Mouse (Mus musculus) cerebellum, postnatal 36 days (tissue): Measurements from ENCODE around the gene Tpst2.

Experiments used
- DNase-seq, 2 experiments: peaks; one replicate each; pipeline ENCODE4 v3.0.0; 2021 to 2022; ENCODE audit warnings: mixed read lengths in 2 of 2

Gene Tpst2

GRCm38 (mm10) chr5:112339215-112339614 is 62.7 kb downstream of the Tpst2 start:
- no peak for DNase-seq

DNA sequence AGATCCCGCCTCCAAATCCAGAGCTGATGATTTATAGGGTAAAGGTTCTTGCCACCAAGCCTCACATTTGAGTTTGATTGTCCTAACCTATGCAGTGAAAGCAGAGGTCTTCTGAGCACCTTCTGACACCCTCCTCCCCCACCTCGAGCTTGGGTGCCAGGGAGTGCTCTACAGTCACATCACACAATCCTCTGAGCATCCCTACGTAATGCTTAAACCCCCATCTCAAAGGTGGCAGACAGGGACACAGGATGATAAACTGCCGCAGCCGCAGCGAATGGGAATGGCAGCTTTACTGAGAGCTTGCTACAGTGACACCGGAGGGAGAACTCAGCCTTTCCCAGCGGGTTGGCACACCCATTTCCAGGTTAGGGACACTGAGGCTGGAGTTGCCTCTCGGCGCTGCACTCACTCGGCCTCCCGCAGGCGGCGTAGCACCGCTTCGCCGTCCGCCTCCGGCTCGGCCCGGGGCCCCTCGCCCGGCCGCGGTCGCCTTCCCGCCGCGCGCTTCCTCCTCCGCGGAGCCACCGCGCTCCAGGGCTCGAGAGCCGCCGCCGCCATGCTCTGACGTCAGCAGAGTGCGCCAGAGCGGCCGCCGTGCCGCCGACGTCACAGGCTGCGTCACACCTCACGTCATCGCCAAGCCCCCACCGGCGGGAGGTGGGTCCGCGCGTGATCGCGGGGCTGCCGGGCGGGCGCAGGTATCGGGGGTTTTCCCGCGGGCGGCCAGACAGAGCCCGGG is 66.1 kb downstream of the Tpst2 start, which contains the start of the genes Srrd and Hps4:
Gene Srrd (minus strand): TSS at position 578 of the 742 bp plus-strand sequence.
Gene Hps4 (plus strand): TSS at position 621 of the 742 bp plus-strand sequence.
- DNase-seq: peak; percentile 89

DNA sequence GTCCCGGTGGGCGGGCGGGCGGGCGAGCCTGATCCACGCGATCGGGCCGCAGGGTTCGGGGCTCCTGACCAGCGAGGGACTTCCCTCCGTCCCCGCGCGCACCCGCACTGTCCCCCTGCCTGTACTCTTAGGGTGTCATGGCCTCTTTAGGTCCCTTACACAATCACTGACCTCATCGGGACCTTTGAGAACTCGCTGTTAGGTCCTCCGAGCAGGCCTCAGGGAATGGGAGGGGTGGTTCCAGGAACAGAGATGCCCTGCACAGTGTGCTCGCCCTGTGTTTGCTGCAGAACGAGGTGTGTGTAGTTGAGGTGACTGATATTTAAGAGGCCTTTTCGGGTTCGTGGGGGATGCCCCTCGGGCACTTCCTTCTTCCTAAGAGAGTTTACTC is 66.7 kb downstream of the Tpst2 start:
- no peak for DNase-seq

- DNase-seq: no peak
These were observed 67.8 kb downstream of the Tpst2 start for GRCm38 (mm10) chr5:112344092-112344960.

- DNase-seq: no peak
These were observed 69.9 kb downstream of the Tpst2 start for GRCm38 (mm10) chr5:112346211-112346965.

DNA sequence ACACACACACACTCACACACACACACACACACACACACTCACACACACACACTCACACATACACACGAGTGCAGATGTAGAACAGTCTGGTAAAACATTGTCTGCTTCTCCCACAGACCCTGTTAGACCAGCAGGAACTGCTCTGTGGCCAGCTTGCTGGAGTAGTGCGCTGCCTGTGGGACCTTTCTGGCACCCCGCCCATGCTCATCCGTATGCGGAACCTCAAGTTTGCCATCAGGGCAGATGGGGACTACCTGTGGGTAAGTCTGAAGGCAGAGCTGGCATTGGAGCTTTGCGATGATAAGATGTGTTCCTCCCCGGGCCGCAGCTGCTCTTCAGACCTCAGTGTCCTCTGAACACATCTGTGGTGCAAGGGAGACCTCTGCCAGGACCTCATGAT is 72.7 kb downstream of the Tpst2 start:
- DNase-seq: no peak

GRCm38 (mm10) chr5:112355493-112355892 is 79.0 kb downstream of the Tpst2 start:
- no peak for DNase-seq

DNA sequence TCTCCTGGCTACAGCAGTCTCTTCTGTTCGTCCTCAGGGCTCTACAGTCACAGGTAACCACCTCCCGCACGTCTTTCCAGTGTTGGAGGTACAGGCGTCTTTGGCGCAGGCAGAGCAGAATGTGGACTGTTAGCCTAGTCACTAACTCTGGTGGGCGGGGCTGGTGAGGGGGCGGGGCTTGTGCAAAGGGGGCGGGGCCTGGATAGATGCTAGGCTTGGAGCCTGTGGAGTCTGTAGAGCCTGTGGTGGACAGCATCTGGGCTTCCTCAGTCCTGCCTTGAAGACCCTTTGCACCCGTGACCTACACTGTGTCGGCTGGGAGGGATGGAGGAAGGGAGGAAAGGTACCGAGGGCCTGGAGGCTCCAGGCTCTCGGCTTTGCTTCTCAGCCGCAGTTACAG is 79.4 kb downstream of the Tpst2 start, which contains the start of gene Gm6583:
Gene Gm6583 (minus strand): TSS at position 124 of the 400 bp plus-strand sequence.
- DNase-seq: no peak

- DNase-seq: no peak
These were observed 79.8 kb downstream of the Tpst2 start for GRCm38 (mm10) chr5:112356322-112356721.

GRCm38 (mm10) chr5:112359520-112359919 is 83.0 kb downstream of the Tpst2 start:
- no peak for DNase-seq

DNA sequence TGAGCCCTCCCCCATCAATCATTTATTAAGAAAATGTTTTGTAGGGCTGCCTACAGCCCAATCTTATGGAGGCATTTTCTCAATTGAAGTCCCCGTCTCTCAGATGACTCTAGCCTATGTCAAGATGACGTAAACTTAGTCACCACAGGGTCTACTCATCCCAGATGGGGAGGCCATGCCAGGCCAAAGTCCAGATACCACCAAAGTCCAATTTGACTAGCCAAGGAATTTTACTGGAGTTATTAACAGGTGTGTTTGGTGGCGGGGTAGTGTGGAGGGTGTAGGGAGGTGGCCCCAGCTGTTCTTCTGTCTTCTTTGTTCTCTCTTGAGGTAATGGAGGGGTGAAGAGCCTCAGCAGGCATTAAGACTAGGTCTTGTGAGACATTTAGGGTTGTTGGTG is 83.6 kb downstream of the Tpst2 start:
- no peak for DNase-seq

DNA sequence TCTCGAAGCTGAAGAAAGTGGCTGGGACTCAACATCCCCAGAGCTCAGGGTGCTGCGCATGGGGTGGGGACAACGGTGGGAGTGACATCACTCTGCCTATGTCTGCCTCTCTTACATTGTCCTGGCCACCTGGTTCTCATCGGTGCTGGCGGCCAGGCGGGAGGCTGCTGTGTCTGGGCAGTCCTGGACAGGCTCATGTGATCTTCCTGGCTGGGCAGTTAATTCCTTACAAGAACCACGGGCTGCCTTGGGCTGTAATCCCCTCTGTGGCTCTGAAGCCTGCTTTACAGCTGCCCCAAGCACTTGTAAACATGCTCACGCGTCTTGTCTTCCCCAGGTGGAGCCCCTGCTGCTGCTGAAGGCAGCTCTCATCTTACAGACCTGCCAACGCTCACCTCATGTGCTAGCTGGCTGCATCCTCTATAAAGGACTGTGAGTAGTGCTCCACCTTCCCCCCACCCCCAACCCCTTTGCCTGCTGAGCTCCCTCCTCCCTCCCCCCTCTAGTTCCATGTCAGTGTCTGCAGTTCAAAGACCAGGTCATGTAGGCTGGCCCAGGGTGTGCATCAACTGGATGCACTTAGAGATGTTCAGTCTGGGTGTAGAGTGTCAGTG is 87.8 kb downstream of the Tpst2 start:
- DNase-seq: no peak
